Mouse (Mus musculus) CH12.LX (cell line): ENCODE data around the gene Nlrc5.

Source experiments
- CHD1 ChIP-seq: IDR thresholded peaks from 2 replicates; pipeline ENCODE4 v1.6.1; 2012; ENCODE audit warnings: low read depth, low read length, improper control_type of control experiment, inconsistent platforms
- CTCF ChIP-seq, 2 experiments: IDR thresholded peaks in 1 of 2; conservative IDR thresholded peaks in 1 of 2; 2 replicates each; pipeline ENCODE4 v1.5.1; 2011 to 2012; ENCODE audit warnings: low read depth in 2 of 2, low read length in 2 of 2, improper control_type of control experiment in 1 of 2, inconsistent platforms in 1 of 2, mild to moderate bottlenecking in 1 of 2, moderate library complexity in 1 of 2
- EP300 ChIP-seq: IDR thresholded peaks from 2 replicates; pipeline ENCODE4 v1.6.1; 2011; ENCODE audit warnings: low read length, improper control_type of control experiment
- ETS1 ChIP-seq: conservative IDR thresholded peaks from 2 replicates; pipeline ENCODE4 v1.6.1; 2012; ENCODE audit warnings: low read depth, mild to moderate bottlenecking, inconsistent platforms, low read length, improper control_type of control experiment, moderate library complexity
- HCFC1 ChIP-seq: IDR thresholded peaks from 2 replicates; pipeline ENCODE4 v1.6.1; 2012; ENCODE audit warnings: low read depth, mild to moderate bottlenecking, inconsistent platforms, low read length, improper control_type of control experiment
- MAX ChIP-seq: IDR thresholded peaks from 2 replicates; pipeline ENCODE4 v1.6.1; 2011; ENCODE audit warnings: low read length, improper control_type of control experiment
- MAZ ChIP-seq: IDR thresholded peaks from 2 replicates; pipeline ENCODE4 v1.6.1; 2012; ENCODE audit warnings: low read depth, mild to moderate bottlenecking, inconsistent platforms, low read length, improper control_type of control experiment, moderate library complexity
- MEF2A ChIP-seq: IDR thresholded peaks from 2 replicates; pipeline ENCODE4 v1.6.1; 2014; ENCODE audit warnings: low read depth, mild to moderate bottlenecking, inconsistent platforms, low read length, improper control_type of control experiment, borderline replicate concordance
- POLR2A ChIP-seq: IDR thresholded peaks from 2 replicates; pipeline ENCODE4 v1.6.1; 2011; ENCODE audit warnings: low read depth, mild to moderate bottlenecking, improper control_type of control experiment, low read length
- POLR2AphosphoS2 ChIP-seq: IDR thresholded peaks from 2 replicates; pipeline ENCODE4 v1.6.1; 2011; ENCODE audit warnings: low read depth, low read length, improper control_type of control experiment
- SIN3A ChIP-seq: IDR thresholded peaks from 2 replicates; pipeline ENCODE4 v1.6.1; 2012; ENCODE audit warnings: low read length, improper control_type of control experiment, inconsistent platforms
- USF2 ChIP-seq: conservative IDR thresholded peaks from 2 replicates; pipeline ENCODE4 v1.6.1; 2011; ENCODE audit warnings: low read depth, low read length, improper control_type of control experiment

DNA sequence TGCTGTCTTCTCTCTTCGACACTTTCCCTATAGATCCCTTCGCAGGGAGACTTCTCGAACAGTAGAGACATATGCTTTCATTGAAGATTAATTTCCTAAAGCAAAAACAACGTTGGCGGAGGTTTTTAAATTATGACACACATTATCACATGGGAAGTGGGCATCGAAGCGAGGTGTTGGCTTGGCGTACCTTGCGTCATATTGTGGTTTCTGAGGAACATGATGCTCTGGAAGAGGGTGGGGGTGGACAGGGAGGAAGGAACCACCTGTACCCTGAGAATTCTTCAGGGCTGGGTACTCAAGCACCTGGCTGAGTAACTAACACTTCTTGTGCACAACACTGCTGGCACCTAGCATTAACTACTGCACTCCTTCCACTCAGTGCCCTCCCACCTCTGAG is 90.4 kb downstream of the Nlrc5 start:
- TF ChIP-seq POLR2AphosphoS2 (no peak), USF2 (no peak), EP300 (no peak), SIN3A (no peak), ETS1 (no peak), POLR2A (no peak), CTCF (conservative IDR thresholded peaks at IDR 0.05 in 1 of 2, IDR thresholded peaks at IDR 0.05 in 1 of 2; ENCODE audit: low read depth in 2 of 2, low read length in 2 of 2) (no peak), CHD1 (no peak), MAX (no peak), MAZ (no peak), HCFC1 (no peak), MEF2A (no peak)
